Mouse (Mus musculus): ENCODE measurements around the gene Gm17387.

Gene Gm17387

DNA sequence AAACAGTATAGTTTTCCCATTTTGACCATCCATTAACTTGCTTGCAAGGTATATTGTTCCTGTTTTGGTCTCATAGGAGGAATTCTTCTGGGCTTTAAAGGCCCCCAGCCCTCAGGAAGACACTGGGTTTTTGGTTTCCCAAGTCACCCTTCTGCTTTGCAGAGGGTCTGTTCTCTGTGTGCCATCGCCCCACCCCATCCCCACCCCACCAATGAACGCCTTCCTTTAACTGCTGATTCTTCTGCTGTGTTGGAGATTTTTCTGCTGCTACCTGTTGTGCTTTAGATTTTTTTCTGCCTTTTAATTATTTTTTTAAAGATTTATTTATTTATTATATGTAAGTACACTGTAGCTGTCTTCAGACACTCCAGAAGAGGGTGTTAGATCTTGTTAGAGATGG, at the start of gene Gm17387:
Gene Gm17387, plus strand, starts transcription at position 301 of the 400 bp plus-strand sequence.
- DNase-seq (ENCODE audit: low spot score in 2 of 2): no peak

DNA sequence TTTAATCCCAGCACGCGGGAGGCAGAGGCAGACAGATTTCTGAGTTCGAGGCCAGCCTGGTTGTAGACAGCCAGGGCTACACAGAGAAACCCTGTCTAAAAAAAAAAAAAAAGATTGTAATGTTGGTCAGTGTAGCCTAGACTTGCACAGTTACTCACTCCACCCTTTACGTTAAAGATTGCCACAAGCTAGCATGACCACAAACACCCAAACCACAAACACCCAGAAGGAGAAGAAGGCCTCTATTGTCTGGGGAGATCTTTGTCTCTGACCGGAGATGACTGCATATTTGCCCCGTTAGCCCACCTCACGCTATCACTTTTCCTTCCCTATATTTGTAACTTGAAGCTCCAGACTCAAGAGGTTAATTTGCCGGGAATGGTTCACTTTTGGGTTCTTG, 47.2 kb upstream of the Gm17387 start:
- no peak for DNase-seq (ENCODE audit: low spot score in 2 of 2)

DNA sequence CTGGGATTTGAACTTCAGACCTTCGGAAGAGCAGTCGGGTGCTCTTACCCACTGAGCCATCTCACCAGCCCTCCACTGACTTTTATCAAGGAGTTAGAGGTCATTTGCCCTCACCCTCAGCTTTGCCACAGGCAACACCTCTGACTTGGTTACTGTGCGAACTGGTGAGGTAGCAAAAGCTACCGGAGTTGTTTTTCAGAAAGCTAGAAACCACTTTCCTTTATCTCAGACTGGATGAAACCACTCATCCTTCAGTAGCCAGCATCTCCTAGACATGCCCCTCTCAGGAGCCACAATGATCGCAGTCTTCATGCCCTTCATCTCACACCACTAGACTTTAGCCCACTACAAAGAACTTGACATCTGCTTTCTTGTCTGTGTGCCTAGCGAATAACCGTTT, 46.0 kb upstream of the Gm17387 start:
- no peak for DNase-seq (ENCODE audit: low spot score in 2 of 2)

DNA sequence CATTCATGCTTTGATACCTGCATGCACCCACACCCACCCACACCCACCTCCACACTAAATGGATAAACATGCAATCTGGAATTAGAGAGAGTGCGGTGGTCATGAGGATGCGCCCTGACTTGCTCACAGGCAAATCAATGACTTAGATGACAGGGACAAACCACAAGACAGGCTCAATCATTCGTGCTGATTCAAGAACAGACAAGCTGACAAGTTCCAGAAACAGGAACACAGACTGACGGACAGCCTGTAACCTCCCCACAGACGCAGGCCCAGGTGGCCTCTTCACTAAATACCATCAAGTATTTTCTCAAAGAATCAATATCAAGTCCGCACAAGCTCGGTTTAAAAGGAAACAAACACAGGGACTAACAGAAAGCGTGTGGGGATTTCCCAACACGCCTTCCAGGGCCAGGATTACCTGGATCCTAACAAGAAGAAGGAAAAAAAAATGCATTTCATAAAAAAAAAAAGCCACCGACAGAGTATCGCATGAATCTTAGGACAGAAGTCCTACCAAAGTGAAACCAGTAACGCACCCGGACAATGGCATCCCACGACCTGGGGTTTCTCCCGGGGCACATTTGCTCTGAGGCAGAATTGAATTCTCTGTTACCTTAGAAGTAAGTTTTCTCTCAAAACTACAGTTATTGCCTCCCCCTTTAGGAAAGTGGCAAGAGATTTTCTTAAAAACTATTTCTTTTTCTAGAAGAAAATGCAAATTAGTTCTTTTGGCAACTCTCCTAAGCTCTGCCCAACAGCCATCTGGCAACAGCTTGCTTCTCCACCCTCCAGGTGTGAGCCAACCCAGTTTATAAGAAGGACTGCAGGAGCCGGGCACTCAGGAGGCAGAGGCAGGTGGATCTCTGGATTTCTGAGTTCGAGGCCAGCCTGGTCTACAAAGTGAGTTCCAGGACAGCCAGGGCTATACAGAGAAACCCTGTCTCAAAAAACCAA, 41.5 kb upstream of the Gm17387 start:
- no peak for DNase-seq (ENCODE audit: low spot score in 2 of 2)

DNA sequence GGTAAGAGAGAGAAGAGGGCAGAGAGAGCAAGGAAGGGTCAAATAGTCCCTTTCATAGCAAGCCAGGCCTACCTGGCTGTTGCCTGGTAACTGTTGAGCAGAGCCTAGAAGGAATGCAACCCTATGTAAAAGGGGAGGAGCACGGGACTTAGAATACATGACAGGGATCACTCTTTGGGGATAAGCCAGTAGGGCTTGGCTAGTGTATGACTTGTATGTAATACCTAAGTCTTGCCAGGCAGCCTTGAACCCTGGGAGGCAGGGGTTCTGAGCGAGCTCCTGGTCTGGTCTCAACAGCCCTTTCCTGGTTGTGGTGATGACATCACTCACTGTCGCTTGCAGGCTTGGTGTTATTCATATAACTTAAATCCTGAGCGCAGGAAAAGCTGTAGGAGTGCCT, 39.9 kb upstream of the Gm17387 start:
- no peak for DNase-seq (ENCODE audit: low spot score in 2 of 2)

DNA sequence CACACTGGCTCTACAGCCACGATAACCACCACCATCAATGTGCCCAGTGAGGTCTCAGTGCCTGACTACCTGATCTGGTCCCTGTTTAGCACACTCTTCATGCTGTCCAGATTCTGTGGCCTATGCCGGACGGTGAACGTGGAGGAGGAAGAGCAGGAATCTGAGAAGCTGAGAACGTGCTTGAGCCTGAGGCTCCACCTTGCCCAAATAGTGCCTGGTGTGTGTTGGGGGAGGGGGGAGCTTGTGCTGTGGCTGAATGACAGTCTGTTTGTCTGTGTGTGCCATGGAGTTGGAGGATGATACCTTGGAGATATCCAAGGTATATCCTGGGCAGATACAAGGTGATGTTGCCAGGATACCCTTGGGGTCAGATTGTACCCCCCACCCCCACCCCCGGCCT, 38.7 kb upstream of the Gm17387 start:
- no peak for DNase-seq (ENCODE audit: low spot score in 2 of 2)

DNA sequence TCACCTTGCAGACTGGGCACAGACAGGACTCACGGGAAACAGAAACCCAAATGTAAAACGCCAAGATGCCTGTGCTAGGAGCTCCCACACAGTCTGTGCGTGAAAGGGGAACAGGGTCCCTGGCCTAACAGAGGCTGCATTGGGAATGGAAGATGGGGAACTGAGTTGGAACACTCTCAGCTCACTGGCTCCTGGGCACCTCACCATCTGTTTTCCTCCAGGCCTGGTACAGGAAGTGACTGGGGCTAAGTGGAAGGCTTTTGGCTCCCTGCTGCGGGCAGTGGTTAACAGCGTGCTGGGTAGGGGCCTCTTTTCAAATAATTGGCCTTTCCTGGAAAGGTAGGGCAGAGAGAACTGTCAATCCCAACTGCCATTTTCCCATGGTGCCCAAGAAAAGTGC, 38.3 kb upstream of the Gm17387 start:
- no peak for DNase-seq (ENCODE audit: low spot score in 2 of 2)

DNA sequence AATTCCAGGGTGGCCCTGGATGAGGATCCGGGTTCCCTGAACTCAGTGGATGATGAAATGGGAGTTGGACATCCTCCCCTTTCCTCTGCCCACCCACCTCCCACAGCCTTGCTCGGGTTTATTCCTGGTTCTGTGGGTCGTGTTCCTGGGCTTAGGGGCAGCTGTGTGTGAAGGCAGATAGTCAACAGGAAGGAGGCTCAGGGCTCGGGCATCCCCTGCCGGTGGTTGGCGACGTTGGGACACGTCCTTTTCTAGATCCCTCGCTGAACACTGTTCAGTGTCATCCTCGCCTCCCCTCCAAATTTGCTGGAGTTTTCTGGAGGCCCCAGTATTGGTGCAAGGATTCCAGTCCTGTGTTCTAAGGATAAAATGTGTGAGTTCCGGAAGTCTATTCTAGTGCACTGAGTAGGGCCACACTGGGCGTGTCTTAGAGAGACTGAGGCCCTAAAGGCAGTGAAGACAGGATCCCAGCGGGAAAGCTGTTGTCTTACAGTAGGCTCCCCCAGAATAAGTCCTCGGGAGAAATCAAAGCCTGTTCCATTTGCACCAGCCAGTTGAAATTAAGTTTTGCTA, 37.7 kb upstream of the Gm17387 start:
- DNase-seq (ENCODE audit: low spot score in 2 of 2): no peak

DNA sequence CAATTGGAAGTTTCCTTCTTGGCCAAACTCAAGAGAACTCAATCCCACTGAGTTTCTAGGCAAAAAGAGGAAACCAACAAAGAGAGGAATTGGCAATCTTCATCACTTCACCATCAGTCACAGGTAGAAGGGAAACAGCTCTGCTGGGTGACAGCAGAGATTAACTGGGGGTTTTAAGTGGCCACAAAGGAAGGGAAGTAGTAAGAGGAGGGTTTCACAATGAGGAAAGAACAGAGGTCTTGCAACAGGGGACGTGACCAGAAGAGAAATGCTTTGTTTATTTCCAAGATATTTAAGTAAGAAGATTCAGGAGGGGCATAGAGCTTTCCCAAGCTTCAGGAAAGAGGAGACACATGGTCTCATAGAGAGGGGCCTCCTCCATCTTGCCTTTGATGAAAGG, 31.1 kb upstream of the Gm17387 start:
- no peak for DNase-seq (ENCODE audit: low spot score in 2 of 2)

DNA sequence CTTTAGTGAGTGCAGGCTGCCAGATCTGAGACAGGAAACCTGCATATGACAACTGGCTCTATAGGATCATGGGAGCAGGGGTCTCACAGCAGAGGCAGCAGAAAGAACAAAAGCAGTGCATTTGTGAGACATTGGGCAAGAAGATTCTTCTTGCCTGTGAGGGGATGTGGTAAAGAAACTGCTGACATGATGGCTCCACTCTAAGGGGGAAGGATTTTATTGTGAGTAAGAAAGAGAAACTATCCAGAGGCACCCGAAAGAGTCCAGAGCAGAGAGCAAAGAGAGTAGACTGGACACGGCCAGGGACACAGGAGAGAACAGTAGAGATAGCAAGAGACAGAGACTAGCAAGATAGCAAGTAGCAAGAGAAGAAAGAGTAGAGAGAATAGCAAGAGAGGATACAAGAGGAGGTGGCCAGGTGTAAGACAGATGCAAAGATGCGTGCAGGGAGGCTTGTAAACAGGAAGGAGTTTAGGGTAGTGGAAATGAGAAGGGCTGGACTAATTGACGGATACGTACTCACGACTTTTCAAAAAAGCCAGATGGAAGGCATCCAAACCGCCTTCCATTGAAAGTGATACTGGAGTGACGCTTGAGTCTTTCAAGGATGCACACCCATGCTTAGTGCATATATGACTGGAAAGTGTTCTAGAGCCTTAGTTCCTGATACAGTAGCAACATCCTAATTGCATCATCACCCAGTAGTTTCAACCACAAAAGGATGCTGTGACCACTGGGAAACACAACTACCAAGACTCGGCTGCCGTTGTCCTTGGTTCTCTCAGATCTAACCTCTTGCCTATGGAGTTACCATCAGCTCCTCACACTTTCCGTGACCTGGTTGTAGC, 29.9 kb upstream of the Gm17387 start:
- no peak for DNase-seq (ENCODE audit: low spot score in 2 of 2)

DNA sequence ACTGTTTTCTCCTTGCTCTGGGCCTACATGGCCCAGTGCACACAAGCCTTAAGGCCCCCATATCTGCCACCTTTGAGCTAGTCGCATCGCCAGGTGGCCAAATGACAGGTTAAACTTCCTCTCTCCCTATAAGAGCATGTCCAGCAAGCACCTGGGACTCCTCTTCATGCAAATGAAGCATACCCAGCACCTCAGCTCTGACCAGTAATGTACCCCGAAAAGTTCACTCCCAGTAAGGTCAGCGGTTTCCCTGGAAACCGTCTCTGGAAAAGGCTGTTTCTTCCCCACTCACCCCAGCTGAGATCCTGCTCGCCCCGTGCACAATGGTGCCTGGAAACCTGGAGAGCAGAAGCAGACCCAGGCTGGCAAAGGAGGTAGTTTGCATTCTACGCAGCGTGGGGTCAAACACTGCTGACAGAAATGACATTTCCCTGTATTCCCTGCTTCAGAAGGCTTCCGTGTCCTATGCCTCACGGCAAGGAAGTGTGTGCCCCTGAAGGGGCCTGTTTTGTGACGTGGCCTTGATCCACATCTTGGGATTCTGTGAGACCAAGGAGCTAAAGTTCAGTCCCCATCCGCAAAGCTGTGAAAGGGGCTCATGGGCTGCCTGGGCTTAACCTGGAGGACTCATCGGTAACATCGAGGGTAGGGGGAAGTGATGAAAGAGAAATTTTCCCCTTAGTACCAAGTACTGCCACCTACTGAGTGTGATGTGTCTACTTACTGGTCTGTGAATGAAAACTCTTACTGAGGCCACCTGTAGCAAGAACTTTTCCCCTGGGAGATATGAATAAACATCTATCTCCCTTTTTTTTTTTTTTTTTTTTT, 27.8 kb upstream of the Gm17387 start:
- DNase-seq (ENCODE audit: low spot score in 2 of 2): no peak

DNA sequence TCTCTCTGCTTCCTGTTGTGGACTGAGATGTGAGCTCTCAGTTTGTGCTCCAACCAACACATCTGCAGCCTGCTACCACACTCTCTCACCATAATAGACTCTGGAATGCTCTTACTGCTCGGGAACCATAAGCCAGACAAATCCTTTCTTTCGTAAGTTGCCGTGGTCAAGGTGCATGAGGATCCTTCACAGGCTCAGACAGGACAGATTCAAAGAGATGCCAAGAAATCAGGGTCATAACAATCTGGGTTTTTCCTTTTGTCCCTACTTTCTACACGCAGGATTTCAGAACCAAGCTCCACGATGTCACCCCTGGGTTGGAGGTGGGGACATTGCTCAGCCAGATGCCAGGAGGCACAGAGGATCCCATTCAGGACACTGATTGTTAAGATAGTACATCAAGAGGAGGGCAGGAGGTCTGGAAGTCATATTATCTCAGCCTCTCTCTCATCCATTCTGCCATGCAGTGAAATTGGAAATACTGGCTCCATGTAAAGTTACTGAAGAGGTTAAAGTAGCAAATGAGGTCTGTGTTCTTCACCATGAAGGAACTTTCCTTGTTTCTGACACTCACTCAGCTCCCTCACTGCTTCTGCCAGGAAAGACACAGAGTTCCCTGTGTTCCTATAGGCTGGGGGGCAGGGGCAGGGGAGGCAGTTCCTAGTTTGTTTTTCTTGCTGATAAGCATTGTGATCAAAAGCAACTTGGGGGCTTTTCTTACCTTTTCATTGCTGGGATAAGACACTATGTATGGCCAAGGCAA, 25.5 kb upstream of the Gm17387 start:
- DNase-seq (ENCODE audit: low spot score in 2 of 2): no peak

DNA sequence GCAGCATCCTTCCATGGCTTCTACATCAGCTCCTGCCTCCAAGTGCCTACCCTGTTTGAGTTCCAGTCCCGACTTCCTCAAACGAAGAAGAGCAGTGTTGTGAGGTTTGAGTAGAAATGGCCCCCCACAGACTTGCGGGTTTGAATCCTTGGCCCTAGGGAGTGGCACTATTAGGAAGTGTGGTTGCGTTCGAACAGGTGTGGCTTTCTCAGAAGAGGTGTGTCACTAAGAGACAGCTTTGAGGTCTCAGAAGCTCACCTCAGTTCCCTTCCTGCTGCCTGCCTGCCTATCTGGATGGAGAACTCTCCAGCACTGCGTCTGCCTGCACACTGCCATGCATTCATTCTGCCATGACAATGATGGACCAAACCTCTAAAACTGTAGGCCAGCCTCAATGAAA, 22.5 kb upstream of the Gm17387 start:
- DNase-seq (ENCODE audit: low spot score in 2 of 2): no peak

DNA sequence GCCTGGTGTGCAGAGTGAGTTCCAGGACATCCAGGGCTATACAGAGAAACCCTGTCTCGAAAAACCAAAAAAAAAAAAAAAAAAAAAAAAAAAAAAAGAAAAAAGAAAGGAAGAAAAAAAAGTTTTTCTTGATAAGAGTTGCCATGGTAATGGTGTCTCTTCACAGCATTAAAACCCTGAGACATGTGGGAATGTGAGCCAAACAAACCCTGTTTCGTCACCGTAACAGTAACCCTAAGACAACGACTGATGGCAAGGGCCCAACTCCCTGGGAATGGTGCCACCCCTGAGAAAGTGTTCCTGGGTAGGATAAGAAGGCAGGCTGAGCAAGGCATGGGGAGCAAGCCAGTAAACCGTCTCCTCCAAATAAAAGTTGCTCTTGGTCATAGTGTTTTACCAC, 22.0 kb upstream of the Gm17387 start:
- DNase-seq (ENCODE audit: low spot score in 2 of 2): no peak

DNA sequence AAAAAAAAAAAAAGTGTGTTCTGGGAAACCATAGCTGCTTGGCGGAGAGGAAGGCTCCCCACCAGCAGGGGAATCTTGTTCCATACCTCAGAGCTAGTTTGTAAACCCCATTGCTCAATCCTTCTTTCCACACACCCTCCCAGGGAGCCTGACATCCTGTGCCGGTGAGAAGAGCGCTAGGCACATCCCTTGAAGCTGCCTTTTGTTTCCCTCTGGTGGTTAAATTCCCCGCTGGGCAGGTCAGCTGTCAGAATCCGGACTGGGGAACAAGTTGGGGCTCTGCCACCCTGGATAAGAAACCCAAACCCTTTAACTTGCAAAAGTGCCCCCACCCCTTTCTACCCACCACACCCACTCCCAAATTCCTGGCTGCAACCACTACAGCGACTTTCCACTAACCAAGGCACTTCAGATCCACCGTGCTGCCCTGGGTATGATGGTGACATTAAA, 20.6 kb upstream of the Gm17387 start:
- DNase-seq (ENCODE audit: low spot score in 2 of 2): no peak

DNA sequence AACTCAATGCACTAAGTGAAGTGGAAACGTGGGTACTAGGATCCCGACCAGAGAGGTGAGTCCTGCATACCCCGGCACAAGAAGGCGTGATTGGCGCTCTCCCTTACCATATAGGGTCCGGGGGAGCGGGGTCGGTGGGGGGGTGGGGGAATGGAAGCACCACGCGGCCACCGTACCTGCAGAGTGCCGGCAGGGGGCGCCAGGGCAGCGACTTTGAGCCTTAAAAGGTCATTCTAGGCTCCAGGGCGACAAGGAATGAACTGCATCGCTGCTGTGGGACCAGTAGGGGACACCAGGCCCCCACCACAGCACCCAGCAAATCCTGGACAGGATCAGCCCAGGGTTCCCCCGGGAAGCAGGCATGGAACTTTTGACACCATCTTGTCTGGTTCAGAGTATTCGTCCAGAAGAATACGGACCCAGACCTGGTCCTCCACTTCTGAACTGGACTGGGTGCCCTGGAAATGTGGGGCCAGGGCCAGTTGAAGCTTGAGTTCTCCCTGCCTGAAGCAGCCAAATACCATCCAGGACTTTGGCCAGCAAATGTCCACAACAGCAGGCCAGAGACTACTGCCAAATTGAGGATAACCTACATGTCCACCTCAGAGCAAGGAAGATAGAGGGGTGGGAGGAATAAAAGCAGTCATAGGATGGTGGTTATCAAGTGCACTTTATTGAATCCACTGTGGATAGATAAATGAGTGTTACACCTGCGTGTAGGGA, 19.8 kb upstream of the Gm17387 start:
- DNase-seq (ENCODE audit: low spot score in 2 of 2): peak; percentile 47 to 79

DNA sequence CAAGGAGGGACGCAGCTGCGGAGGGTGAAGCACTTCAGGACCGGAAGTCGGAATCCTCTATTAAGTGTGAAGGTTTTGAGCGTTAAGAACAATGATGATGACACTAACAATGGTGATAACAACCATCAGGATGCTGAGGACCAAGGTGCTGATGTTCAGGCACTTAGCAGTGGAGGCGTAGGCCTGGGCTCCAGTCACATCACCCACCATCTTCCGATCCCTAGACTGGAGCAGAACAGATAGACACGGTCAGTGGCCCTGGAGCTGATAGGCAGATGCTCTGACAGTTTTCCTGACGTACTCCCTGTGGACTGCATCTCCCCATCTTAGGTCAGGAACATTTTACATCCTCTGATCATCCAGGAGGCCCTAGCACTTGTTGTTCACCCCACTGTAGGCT, 19.3 kb upstream of the Gm17387 start:
- no peak for DNase-seq (ENCODE audit: low spot score in 2 of 2)

DNA sequence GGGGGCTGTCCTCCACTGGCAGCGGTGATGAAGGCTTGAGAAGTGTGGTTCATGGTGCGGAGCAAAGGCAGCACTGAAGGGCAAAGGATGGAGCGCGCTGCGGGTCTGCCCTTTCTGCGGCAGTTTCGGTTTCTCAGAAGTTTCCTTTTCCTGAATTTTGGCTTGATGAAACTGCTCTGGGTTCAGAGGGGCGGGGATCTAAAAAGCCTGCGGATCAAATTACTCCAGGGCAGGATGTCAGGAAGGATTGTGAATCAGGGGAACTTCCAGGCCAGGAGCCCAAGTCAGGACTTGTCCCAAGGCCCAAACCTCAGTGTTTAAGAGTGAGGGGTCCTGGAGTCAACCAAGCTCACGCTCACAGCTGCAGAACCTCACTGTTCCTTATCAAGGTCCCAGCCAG, 18.3 kb upstream of the Gm17387 start, which contains the start of gene Ifitm3:
Gene Ifitm3, minus strand, starts transcription at position 178 of the 400 bp plus-strand sequence.
- no peak for DNase-seq (ENCODE audit: low spot score in 2 of 2)

DNA sequence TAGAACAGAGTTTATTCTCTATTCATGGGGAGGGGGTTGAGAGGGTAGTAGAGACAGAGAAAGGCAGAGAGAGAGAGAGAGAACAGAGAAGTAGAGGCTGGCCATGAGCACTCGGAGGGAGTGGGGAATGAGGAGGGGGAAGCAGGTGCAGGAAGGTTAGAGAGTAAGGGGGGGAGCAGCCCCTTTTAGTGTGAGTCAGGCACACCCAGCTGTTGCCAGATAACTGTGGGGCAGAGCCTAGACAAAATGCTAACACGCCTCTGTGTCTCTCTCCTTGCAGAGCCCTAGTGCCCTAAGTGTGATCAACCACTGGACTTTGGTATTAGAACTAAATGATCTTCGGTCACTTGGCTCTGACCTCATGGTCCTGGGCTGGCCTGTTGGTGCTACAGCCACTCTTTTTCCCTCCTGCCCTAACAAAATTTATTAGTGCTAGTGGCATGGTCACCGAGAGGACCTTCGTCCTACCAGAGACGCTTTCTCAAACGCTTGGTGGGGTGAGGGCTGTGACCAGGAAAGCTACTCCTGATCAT, 17.6 kb upstream of the Gm17387 start:
- no peak for DNase-seq (ENCODE audit: low spot score in 2 of 2)
